Mouse (Mus musculus) cerebellum, adult 11 months (tissue): Measurements from ENCODE around the gene Bricd5.

ENCODE experiments used
- DNase-seq: peaks from one replicate; pipeline ENCODE4 v3.0.0; 2022

Bricd5 gene

DNA sequence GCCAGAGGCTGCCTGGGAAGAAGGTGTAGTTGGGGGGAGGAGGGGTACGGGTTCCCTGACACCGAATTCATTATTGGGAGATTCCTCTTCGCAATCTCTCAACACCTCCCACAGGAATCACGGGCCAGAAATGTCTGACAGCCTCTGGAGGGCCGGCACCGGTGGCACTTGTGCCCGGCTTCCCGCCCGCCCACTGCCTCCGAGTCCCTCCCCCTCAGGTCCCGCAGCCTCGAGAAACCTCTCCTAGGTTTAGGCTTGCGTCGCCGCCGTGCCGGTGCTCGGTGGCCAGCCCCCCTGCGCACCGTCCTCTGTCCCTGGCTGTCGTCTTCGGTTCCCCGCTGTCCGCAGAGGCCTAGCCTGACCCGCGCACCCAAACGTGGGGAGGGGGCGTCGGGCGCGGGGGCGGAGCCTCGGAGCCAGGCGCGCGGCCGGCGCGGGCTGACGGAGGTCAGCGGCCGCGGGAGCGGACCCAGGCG lies 14.5 kb downstream of the Bricd5 start, which contains the start of gene Caskin1:
TSS of gene Caskin1 (plus strand) at position 416 of the 476 bp plus-strand sequence.
- DNase-seq, result peak; percentile 66

DNA sequence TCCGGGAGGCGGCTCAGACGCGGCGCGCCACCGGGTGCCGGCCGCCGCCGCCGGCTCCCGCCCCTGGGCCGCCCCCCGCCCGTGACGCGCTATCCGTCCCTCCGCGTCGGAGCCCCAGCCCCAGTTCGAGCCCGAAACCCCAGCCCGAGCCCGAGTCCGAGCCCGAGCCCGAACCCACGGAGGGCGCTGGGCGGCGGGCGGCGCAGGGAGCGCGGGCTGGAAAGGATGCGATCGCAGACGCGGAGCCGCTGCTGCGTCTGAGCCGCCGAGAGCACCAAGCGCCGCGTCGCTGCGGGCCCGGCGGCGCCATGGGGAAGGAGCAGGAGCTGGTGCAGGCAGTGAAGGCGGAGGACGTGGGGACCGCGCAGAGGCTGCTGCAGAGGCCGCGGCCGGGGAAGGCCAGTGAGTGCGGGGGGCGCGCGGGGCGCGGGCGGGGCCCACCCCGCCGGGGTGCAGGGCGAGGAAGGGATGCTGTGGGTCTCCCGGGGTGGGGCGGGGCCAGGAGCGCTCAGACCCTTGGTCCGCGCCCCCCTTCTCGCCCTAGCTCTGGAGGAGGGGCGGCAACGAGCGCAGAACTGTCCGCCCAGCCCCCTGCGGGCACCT lies 15.1 kb downstream of the Bricd5 start:
- DNase-seq, result peak; percentile 57

DNA sequence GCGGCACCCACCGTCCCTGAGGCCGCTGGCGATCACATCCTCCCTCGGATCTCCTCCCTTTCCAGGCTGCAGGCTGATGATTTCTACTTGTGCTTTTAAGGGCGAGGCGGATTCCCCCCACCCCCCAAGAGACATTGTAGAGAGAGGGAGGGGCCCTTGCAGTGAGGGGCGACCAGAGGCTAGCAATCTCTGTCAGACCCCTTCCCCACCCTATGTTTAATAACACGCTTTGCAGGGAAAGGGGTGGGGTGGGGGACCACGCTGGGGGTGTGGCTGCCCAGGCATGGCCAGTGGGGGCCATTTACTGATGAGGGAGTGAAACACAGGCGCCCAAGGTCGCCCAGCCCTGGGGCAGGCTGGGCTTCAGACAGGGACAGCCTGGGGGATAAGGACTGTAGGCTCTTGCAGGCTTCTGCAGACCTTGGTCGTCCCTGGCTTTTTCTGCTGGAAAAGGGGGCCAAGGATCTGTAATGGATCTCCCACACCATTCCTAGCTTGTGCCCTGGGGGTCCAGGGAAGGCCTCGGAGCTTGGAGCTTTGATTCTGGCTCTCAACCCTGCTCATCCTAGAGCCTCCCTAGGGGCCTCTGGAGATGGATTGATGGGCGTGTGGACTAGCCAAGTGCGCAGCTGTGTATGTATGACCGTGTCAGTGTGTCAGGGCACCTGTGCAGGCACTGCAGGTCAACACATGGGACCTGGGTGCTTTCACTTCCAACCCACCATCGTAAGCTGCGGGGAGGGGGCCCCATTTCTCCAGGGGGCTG lies 15.8 kb downstream of the Bricd5 start:
- peak; percentile 34 for DNase-seq

DNA sequence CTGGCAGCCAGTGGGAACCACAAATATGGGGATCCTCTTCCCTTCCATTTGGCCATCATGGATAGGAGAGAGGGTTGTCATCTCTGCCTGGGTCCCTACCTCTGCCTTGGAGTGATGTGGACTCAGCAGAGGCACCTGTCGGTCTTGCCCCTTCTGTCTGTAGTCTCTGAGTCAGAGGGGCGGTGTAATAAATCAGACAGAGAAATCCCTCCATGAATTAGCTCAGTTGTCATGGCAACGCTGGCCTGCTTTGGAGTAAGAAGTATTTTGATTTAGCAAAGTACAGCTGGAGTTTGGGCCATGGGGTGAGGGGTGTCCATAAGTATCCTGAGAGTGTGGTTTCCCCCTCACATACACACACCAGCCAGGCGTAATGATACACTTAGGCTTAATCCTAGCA lies 16.7 kb downstream of the Bricd5 start:
- no peak for DNase-seq

DNA sequence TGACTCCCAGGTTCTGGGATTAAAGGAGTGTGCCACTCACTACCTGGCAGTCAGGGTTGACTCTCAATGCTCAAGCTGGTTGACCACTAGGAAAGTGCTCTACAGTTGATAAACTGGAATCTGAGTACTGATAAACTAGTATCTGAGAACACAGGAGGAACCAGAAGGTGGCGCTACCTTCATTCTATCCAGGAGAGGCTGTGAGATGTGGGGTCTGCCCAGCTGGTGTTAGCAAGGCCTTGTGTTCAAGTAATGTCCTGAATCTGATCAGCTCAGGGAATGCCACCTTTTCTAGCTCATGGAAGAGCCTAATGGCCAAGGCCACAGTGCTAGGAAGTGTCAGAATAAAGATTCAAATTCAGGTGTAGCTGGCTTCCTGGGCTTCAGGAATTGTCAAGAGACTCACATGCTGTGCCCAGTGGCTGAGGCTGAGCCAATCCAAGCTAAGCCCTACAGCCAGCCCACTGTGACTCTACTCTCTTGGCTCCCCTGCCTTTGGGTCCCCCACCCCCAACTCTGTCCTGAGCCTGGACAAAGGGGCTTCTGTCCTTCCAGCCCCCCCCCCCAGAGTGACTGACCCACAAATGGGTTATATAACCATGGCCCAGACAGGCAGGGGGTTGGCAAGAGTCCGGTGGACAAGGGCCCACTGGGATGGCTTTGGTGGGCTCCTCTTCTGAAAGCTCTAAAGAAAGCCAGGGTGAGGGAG lies 21.1 kb downstream of the Bricd5 start:
- peak; percentile 41 for DNase-seq

DNA sequence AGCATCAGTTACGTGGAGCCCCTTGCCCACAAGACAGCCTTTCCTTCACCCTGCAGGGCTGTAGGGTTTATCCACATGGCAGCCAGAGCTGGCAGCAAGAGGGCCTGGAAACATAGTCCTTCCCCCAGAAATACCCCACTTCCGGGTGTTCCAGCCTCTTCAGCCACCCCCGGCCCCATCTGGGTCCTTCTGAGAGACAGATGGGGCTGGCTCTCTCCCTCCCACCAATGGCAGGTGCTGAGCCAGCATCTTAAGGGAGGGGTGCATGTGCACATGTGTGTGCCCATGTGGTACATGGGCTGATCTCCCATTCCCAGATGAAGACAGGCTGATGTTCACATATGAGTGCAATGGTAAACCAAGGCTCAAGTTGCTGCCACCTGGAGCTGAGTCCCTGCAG lies 21.8 kb downstream of the Bricd5 start:
- no peak for DNase-seq

DNA sequence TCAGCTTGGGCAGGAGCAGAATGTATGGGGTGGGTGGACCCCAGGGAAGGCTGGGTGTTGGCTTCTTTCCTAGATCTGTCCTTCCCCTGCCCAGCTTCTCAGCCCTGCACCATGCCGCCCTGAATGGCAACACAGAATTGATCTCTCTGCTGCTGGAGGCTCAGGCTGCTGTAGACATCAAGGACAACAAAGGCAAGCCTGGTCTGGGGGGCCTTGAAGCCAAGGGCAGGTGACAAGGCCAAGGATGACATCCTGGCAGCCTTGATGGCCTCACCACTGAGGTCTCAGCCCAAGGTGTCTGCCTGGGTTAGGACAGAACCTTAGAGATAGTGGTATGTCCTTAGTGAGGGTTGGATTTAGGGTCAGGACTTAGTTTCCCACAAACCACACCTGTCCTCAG lies 22.3 kb downstream of the Bricd5 start:
- no peak for DNase-seq

DNA sequence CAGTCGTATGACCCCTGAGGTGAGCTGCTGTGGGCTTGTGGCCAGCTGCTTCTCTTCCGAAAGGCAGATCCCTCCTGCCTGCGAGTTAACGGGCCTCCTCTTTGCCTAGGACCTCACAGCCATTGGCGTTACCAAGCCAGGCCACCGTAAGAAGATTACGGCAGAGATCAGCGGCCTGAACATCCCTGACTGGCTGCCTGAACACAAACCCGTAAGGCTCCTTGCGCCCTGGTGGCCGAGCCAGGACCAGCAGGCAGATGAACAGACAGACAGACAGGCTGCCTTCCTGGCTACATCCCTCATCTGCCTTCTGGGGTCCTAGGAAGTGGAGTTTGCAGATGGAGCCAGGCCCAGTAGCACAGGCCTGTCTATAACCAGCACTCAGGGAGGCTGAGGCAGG lies 28.5 kb downstream of the Bricd5 start:
- no peak for DNase-seq

DNA sequence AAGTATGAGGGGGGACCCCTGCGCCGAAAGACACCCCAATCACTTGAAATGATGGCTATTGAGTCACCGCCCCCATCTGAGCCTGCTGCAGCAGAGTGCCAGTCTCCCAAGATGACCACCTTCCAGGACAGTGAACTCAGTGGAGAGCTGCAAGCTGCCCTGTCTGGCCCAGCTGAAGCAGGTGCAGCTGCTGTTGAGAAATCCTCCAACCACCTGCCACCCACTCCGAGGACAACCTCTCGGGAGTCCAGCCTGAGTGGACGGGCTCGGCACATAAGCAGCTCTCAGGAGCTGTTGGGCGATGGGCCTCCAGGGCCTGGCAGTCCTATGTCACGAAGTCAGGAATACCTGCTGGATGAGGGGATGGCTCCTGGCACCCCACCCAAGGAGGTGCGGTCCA lies 30.4 kb downstream of the Bricd5 start:
- no peak for DNase-seq

DNA sequence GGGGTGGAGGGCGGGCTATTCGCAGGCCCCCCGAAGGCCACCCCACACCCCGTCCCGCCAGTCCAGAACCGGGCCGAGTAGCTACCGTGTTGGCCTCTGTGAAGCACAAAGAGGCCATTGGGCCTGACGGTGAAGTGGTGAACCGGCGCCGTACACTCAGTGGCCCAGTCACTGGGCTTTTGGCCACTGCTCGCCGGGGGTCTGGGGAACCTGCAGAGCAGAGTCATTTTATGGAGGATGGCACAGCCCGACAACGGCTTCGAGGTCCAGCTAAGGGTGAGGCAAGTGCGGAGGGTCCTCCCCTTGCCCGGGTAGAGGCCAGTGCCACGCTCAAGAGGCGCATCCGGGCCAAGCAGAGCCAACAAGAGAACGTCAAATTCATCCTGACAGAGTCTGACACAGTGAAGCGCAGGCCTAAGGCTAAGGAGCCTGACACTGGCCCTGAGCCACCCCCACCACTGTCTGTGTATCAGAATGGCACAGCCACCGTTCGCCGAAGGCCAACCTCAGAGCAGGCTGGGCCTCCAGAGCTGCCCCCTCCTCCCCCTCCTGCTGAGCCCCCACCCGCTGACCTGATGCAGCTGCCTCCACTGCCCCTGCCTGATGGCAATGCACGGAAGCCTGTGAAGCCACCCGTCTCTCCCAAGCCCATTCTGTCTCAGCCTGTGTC lies 31.7 kb downstream of the Bricd5 start:
- DNase-seq, result no peak

DNA sequence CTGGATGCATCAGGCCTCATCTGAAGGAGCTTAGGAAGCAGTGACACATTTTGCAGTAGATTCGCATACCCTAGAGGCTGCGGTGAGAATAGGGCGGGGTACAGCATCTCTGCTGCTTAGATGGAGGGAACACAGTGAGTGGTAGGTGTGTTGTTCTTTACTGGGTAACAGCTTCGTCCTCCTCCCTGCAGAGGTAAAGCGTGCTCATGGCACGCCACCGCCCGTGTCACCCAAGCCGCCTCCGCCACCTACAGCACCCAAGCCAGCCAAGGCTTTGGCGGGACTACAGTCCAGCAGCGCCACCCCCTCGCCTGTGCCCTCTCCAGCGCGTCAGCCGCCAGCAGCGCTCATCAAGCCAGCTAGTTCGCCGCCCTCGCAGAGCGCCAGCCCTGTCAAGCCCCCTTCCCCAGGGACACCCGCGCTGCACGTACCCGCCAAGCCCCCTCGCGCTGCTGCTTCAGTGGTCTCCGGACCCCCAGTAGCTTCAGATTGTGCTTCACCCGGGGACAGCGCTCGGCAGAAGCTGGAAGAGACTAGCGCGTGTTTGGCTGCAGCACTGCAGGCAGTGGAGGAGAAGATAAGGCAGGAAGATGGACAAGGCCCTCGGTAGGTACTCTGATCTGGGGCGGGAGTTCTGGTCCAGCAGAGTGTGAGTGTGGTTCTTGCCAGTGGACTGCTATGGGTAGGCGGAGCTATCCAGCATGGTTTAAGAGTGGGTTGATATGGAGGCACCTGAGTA lies 32.8 kb downstream of the Bricd5 start:
- DNase-seq, result peak; percentile 53

DNA sequence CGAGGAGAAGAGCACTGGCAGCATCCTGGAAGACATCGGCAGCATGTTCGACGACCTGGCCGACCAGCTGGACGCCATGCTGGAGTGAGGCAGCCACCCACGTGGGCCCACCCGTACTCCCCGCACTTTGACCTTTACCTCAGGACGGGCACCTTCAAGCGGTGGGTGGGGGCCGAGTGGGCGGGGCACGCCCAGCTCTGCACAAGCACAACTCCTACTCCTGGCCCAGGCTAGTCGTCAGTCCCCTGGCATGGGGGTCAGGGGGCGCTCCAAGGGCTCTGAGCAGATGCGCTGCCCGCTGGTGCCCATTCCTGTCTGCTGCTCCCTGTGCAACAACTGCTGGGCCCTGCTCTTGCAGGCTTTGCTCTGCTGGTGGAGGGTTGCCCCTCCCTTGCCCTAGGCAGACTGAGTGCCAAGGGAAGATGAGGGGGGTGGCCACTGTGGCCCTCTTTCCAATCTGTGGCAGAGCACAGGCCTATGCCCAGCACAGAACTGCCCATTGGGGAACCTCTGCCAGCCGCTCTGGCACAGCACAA lies 33.5 kb downstream of the Bricd5 start:
- DNase-seq, result no peak

DNA sequence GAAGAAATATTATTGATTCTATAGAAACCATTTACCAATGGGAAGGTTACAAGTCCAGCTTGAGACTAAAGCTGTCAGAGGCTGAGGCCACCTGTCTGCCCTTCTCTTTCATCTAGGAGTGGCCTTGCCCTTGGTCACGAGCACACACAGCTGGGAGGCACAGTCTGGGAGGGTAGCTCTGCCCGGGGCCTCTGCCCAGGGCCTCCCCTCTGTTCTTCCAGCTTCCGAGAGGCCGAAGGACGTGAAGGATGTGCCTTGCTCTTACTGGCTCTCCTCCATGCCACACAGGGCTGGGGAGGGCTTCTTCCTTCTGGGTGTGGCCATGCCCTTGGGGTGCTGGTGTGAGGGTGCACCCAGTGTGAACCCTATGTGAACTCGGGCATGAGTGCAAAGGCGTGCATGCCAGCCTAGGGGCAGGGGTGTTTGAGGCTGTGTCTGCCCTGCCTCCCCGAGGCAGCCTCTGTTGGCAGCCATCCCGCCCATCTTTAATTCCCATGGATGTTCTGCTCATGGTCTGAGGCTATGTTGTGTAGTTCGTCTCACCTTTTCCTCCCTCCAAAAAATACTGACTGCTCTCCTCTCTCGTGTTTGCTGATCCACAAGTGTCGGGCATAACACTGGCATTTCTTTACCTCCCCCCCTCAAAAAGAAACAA lies 34.2 kb downstream of the Bricd5 start:
- no peak for DNase-seq

DNA sequence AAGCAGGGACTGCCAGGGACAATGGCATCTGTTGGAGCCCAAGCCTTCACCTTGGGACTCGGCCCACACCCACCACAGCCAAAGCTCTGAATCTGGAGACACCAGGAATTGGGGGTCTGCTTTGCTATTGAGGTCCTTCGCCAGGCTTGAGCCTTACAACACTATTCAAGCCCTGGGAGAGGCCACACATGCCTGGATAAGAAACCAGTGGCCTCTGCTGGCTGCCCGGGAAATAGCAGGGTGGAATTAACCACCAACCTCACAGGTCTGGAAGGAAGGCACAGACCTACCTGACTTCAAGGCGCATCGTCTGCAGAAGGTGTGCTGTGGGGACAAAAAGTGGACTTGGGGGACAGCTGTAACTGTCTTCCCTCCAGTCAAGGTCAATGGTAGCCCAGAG lies 39.9 kb downstream of the Bricd5 start:
- DNase-seq, result no peak

DNA sequence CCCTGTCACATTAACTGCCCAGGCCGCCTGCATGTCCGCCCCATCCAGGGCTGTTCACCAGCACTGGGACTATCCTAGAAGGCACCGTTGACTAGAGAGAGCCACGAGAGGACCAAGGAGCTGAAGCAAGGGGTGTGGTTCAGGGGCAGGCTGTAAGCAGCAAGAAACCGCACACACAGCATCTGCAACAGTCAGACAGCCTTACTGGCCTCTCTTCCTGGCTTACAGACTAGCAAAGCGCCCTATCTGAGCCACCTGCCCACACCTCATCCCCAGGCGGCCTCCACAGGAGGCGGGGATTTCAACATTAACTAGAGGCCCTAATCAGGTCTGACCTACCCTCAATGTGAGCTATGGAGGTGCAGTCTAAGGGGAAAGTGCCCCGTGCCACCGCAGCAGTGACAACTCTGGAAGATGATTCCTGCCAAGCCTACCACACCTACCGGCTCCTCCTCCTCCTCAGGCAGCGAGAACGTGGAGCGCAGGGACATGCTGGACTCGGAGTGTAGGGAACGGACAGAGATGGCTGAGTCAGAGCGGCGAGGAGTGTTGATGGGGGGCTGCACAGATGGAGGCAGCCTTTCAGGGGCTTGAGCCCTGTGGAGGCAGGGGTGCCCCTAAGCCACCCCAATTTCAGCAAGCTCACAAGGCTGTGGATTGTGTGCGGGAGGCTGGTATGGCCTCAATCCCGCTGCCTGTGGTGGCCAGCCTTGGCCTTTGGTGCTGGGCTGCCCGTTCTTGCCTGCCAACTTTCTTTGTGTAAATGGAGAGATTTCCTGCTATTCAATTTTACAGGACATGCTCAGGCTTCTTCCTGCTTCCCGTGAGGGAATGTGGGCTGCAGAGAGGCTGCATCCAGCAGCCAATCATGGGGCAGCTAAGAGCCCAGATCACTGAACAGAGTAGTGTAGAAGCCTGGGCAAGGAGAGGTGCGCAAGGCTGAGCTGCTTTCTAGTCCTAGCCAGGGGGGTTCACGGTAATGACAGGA lies 40.9 kb downstream of the Bricd5 start:
- no peak for DNase-seq

DNA sequence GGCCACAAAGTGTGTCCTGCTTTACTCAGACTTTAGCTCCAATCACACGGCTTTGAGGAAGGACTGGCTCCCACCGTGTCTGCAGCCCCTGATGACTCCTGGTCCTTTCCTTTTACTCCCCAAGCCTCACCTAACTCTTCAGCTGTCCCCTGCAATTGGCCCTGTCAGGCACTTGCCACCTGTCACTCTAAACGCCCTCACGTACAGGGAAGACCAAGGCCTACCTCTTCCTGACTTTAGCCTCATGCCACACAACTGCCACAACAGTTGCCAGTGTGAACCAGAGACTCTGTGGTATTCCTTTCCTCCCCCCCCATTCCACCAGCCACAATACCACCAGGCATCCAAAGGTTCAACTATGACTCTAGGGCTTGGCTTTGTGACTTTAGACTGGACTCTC lies 46.8 kb downstream of the Bricd5 start:
- DNase-seq, result no peak

DNA sequence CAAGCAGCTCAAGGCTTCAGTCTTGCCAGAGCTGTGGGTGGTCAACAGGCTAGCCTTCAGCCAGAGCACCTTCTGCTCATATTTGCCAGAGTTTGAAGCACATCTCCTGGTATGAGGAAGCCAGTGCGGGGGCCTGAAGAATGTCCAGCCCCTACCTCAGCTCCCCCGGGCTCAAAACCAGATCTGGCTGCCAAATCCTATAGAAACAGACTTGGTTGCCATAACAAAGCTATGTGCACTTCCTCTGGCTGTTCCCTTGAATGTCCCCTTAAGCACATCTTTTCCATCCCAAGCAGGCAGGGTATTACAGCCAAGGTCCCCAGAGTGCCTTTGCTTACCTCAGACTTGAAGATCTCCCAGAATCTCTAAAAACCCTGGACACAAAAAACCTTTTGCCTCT lies 51.0 kb downstream of the Bricd5 start:
- no peak for DNase-seq
